Mouse (Mus musculus): ENCODE results near the gene Rgs16.

DNA sequence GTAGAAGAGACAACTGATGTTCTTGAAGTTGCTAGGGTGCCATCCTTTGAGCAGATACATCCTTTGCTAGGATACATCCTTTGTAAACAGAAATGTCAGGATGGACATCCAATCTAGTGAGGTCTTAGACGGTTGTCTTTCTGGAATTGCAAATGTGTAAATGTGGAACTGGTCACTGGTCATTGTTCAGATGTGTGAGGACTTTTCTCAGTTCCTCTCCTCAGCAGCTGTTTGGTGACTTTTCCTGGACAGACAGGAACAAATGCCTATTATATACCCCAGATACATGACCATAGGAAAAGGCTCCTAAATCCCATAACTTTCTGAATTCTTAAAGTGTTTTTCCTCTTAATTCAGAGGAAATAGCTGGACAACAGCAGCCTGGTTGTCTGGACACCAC lies 27.1 kb downstream of the Rgs16 start:
- TF ChIP-seq GATA1 (IDR thresholded peaks at IDR 0.05; ENCODE audit: borderline replicate concordance, low read length) (no peak), CTCF (IDR thresholded peaks at IDR 0.05; ENCODE audit: low read depth, low read length) (no peak), TAL1 (conservative IDR thresholded peaks at IDR 0.05; ENCODE audit: low read depth, low read length) (no peak), POLR2AphosphoS5 (IDR thresholded peaks at IDR 0.05; ENCODE audit: insufficient replicate concordance, low read depth, low read length) (no peak), GATA2 (IDR thresholded peaks at IDR 0.05; ENCODE audit: borderline replicate concordance, low read depth, low read length) (no peak)

Measured in G1E (cell line).